In the genomic region with DNA sequence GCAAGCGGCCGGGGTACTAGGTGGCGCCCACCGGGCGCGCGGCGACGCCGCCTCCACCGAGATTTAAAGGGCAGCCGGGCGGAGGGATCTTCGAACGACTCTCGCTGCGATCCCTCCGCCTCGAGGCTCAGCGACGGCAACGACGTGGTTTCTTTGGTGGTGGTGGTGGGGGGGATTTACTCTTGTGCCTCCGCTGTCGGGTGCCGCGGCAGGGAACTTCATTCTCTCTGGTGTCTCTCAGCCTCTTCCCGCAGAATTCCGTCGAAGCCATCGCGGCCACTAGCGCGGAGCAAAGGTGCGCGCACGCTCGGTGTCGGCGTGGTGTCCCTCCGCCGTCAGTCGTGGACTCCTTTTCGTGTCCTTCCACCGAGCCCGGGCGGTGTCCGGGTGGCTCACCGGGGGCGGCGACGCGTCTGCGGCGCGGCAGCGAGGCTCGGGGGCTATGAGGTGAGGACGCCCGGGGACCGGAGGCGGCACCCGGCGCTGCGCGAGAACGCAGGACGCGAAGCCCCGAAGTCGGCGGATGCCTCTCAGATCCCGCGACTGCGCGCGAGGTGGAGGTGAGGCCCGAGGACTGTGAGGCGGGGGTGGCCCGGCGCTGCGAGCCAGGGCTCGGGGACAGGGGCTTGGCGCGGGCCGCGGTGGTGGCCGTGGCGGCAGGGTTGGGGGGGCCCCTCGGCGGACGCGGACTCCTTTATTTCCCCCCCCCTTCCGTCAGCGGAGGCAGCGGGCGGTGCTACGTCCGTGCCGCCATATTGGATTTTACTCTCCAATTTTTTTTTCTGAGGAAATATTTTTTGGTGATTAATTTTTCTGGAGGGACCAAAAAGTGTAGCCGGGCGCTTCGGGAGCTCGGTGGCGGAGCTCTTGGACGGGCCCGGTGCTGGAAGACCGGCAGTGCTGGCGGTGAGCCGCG, we compare ENCODE assay signal across 8 mouse cellular contexts. TPM values are rescaled to one million over a fixed set of nuclear protein-coding genes. Genes with fewer than 3 reads are reported as not detected.
DNase-seq lines count a peak whose midpoint lies in the region; ATAC-seq and TF ChIP-seq lines count a peak whose summit lies in the region.

No protein-coding gene starts in this region.

- H3K4me1 ChIP-seq in bone marrow macrophage, adult 2 months (ENCODE audit: control insufficient read depth, insufficient read depth, low read length) = peaks cover 10% of the 10 kb centered on the region
- H3K4me1 ChIP-seq in embryonic facial prominence, embryonic 15.5 days = peaks cover 12% of the 10 kb centered on the region
- H3K4me1 ChIP-seq in heart, embryonic 10.5 days = peaks cover 9% of the 10 kb centered on the region
- peaks cover 14% of the 10 kb centered on the region for H3K4me1 ChIP-seq in kidney, embryonic 14.5 days (ENCODE audit: control insufficient read depth, insufficient read depth, low read length)
- H3K4me1 ChIP-seq in limb, embryonic 15.5 days = peaks cover 19% of the 10 kb centered on the region
- H3K4me1 ChIP-seq in midbrain, postnatal 0 days (ENCODE audit: insufficient read depth, low read length) = peaks cover 12% of the 10 kb centered on the region

- peak; percentile 67 for ATAC-seq in embryonic facial prominence, embryonic 15.5 days (ENCODE audit: insufficient number of reproducible peaks, low FRiP score, low TSS enrichment, low read depth)
- ATAC-seq in kidney, embryonic 14.5 days (ENCODE audit: low FRiP score, low TSS enrichment) = peak; percentile 75
- peak; percentile 70 for ATAC-seq in limb, embryonic 15.5 days (ENCODE audit: insufficient number of reproducible peaks, low FRiP score, low TSS enrichment, low read depth)
- ATAC-seq in midbrain, postnatal 0 days (ENCODE audit: low FRiP score) = peak; percentile 64

- peak overlapping the region; percentile 88 for H3K4me2 ChIP-seq in embryonic facial prominence, embryonic 15.5 days (replicated peaks)
- H3K4me2 ChIP-seq in kidney, embryonic 14.5 days (replicated peaks; ENCODE audit: low read depth, low read length) = peak overlapping the region; percentile 77
- H3K4me2 ChIP-seq in limb, embryonic 15.5 days = peak overlapping the region; percentile 87
- peak overlapping the region; percentile 85 for H3K4me2 ChIP-seq in midbrain, postnatal 0 days (ENCODE audit: low read depth, low read length, poor library complexity, severe bottlenecking)

- H3K36me3 ChIP-seq in embryonic facial prominence, embryonic 15.5 days = peaks cover 6% of the 10 kb centered on the region
- 0 out of 2 replicates have a peak, but pooled peaks cover 5% of the 10 kb centered on the region for H3K36me3 ChIP-seq in heart, embryonic 10.5 days
- peaks cover 10% of the 10 kb centered on the region; the same call in 1 of the 2 replicates for H3K36me3 ChIP-seq in kidney, embryonic 14.5 days (ENCODE audit: control insufficient read depth, insufficient read depth, low read length)
- H3K36me3 ChIP-seq in limb, embryonic 15.5 days = 0 out of 2 replicates have a peak, but pooled peaks cover 4% of the 10 kb centered on the region
- H3K36me3 ChIP-seq in midbrain, postnatal 0 days (ENCODE audit: insufficient read depth, low read length) = no peaks in the 10 kb centered on the region

- TF ChIP-seq POLR2A in bone marrow macrophage, adult 2 months (IDR thresholded peaks at IDR 0.05; ENCODE audit: borderline replicate concordance, low read depth, low read length) = peak; percentile 100

- peak overlapping the region; percentile 99 for H3K27ac ChIP-seq in bone marrow macrophage, adult 2 months (ENCODE audit: insufficient read depth, low read depth, low read length)
- H3K27ac ChIP-seq in embryonic facial prominence, embryonic 15.5 days (replicated peaks) = peak overlapping the region; percentile 100
- peak overlapping the region; percentile 100 for H3K27ac ChIP-seq in heart, embryonic 10.5 days
- H3K27ac ChIP-seq in kidney, embryonic 14.5 days (ENCODE audit: low read depth, low read length) = peak overlapping the region; percentile 100
- peak overlapping the region; percentile 100 for H3K27ac ChIP-seq in limb, embryonic 15.5 days
- H3K27ac ChIP-seq in midbrain, postnatal 0 days (ENCODE audit: low read depth, low read length) = peak overlapping the region; percentile 100

- no peaks in the 10 kb centered on the region for H3K27me3 ChIP-seq in embryonic facial prominence, embryonic 15.5 days
- peaks cover 8% of the 10 kb centered on the region; the same call in 1 of the 2 replicates for H3K27me3 ChIP-seq in heart, embryonic 10.5 days (ENCODE audit: insufficient read depth, poor library complexity, severe bottlenecking)
- no peaks in the 10 kb centered on the region for H3K27me3 ChIP-seq in kidney, embryonic 14.5 days (ENCODE audit: control insufficient read depth, insufficient read depth, low read length)
- no peaks in the 10 kb centered on the region for H3K27me3 ChIP-seq in limb, embryonic 15.5 days
- H3K27me3 ChIP-seq in midbrain, postnatal 0 days (ENCODE audit: insufficient read depth, low read length) = no peaks in the 10 kb centered on the region

- H3K9me3 ChIP-seq in embryonic facial prominence, embryonic 15.5 days (replicated peaks) = no peaks in the 10 kb centered on the region
- H3K9me3 ChIP-seq in heart, embryonic 10.5 days = no peaks in the 10 kb centered on the region
- H3K9me3 ChIP-seq in kidney, embryonic 14.5 days (ENCODE audit: control insufficient read depth, low read length) = no peaks in the 10 kb centered on the region
- no peaks in the 10 kb centered on the region for H3K9me3 ChIP-seq in limb, embryonic 15.5 days
- no peaks in the 10 kb centered on the region for H3K9me3 ChIP-seq in midbrain, postnatal 0 days (ENCODE audit: low read length)

- under 1% methylated on average over 111 of the region's 111 CpGs for WGBS in embryonic facial prominence, embryonic 15.5 days
- WGBS in heart, embryonic 10.5 days = under 1% methylated on average over 111 of the region's 111 CpGs
- WGBS in kidney, embryonic 14.5 days = under 1% methylated on average over 102 of the region's 111 CpGs
- WGBS in limb, embryonic 15.5 days = under 1% methylated on average over 111 of the region's 111 CpGs
- WGBS in midbrain, postnatal 0 days = under 1% methylated on average over 91 of the region's 111 CpGs

- H3K9ac ChIP-seq in embryonic facial prominence, embryonic 15.5 days = peak overlapping the region; percentile 100
- peak overlapping the region; percentile 100 for H3K9ac ChIP-seq in kidney, embryonic 14.5 days (ENCODE audit: low read depth, low read length)
- H3K9ac ChIP-seq in limb, embryonic 15.5 days = peak overlapping the region; percentile 100
- H3K9ac ChIP-seq in midbrain, postnatal 0 days (replicated peaks; ENCODE audit: low read length, poor library complexity, severe bottlenecking) = peak overlapping the region; percentile 98

- no peak for TF ChIP-seq CTCF in bone marrow macrophage, adult 2 months (IDR thresholded peaks at IDR 0.05; ENCODE audit: low read depth, low read length)
- TF ChIP-seq CTCF in midbrain, postnatal 0 days (IDR thresholded peaks at IDR 0.05) = 0 out of 2 replicates have a peak, but pooled peaks have one; percentile 1

- peak; percentile 97 for DNase-seq in A20 (ENCODE audit: low read depth, low spot score)
- DNase-seq in heart, embryonic 10.5 days (ENCODE audit: low spot score) = peak; percentile 91
- DNase-seq in midbrain, postnatal 0 days (ENCODE audit: low spot score) = peak; percentile 96
- peak; percentile 88 to 96 for DNase-seq in spleen, postnatal 10 days (ENCODE audit: low spot score in 2 of 2)

- H3K4me3 ChIP-seq in bone marrow macrophage, adult 2 months (ENCODE audit: insufficient read depth, low read length) = peak overlapping the region; percentile 82
- H3K4me3 ChIP-seq in embryonic facial prominence, embryonic 15.5 days (replicated peaks) = peak overlapping the region; percentile 96
- H3K4me3 ChIP-seq in heart, embryonic 10.5 days = peak overlapping the region; percentile 100
- H3K4me3 ChIP-seq in kidney, embryonic 14.5 days (ENCODE audit: low read length) = peak overlapping the region; percentile 98
- H3K4me3 ChIP-seq in limb, embryonic 15.5 days = peak overlapping the region; percentile 95
- peak overlapping the region; percentile 93 for H3K4me3 ChIP-seq in midbrain, postnatal 0 days (ENCODE audit: low read depth, low read length)

RNA-seq across cellular contexts. Expression of gene Kmt5b, which starts 0.8 kb away (rescaled TPM):
- 34.6 and 35.1 TPM in 2 replicates for polyA plus RNA-seq in bone marrow macrophage, adult 2 months (2012; ENCODE audit: insufficient read depth, insufficient read length, missing spikeins)
- 24.7 and 29.3 TPM in 2 replicates for polyA plus RNA-seq in embryonic facial prominence, embryonic 15.5 days (2015; fragmentation: Nextera tagmentation; extraction: Ambion mirVana)
- polyA plus RNA-seq in heart, embryonic 10.5 days (2016; fragmentation: Nextera tagmentation; extraction: Ambion mirVana) = 21.6 and 24.1 TPM in 2 replicates
- polyA plus RNA-seq in kidney, embryonic 14.5 days (2014; fragmentation: Nextera tagmentation; extraction: Ambion mirVana) = 20.2 and 41.7 TPM in 2 replicates
- polyA plus RNA-seq in limb, embryonic 15.5 days (2015; fragmentation: Nextera tagmentation; extraction: Ambion mirVana) = 25.2 and 29.0 TPM in 2 replicates
- total RNA-seq in midbrain, postnatal 0 days (2014; rRNA removed) = 64.0 and 98.6 TPM in 2 replicates
- polyA plus RNA-seq in midbrain, postnatal 0 days (2015; fragmentation: Nextera tagmentation; extraction: Ambion mirVana) = 35.6 and 41.4 TPM in 2 replicates

RNA-seq across cellular contexts. Expression of gene 1810055G02Rik, which starts 59.9 kb away (rescaled TPM):
- 5.6 and 7.2 TPM in 2 replicates for polyA plus RNA-seq in bone marrow macrophage, adult 2 months (2012; ENCODE audit: insufficient read depth, insufficient read length, missing spikeins)
- polyA plus RNA-seq in embryonic facial prominence, embryonic 15.5 days (2015; fragmentation: Nextera tagmentation; extraction: Ambion mirVana) = 54.4 and 55.9 TPM in 2 replicates
- polyA plus RNA-seq in heart, embryonic 10.5 days (2016; fragmentation: Nextera tagmentation; extraction: Ambion mirVana) = 34.5 and 38.8 TPM in 2 replicates
- 33.7 and 38.6 TPM in 2 replicates for polyA plus RNA-seq in kidney, embryonic 14.5 days (2014; fragmentation: Nextera tagmentation; extraction: Ambion mirVana)
- 60.5 and 69.0 TPM in 2 replicates for polyA plus RNA-seq in limb, embryonic 15.5 days (2015; fragmentation: Nextera tagmentation; extraction: Ambion mirVana)
- total RNA-seq in midbrain, postnatal 0 days (2014; rRNA removed) = 31.8 and 33.3 TPM in 2 replicates
- 29.4 and 36.1 TPM in 2 replicates for polyA plus RNA-seq in midbrain, postnatal 0 days (2015; fragmentation: Nextera tagmentation; extraction: Ambion mirVana)

Comparison
In these comparisons a context has a peak if more than half of its experiments do, and no peak if none do; other contexts are left out.
1. Peak in every context shown above with its lines: DNase-seq, ATAC-seq, H3K4me3 ChIP-seq and H3K27ac ChIP-seq.